Mouse (Mus musculus): ENCODE measurements at regions not wholly inside any gene's neighbourhood (a gene's known extent, or its start where the extent isn't known, plus 50 kb on each side); places are given as distances from the start of the nearest gene placed in this dataset.

DNA sequence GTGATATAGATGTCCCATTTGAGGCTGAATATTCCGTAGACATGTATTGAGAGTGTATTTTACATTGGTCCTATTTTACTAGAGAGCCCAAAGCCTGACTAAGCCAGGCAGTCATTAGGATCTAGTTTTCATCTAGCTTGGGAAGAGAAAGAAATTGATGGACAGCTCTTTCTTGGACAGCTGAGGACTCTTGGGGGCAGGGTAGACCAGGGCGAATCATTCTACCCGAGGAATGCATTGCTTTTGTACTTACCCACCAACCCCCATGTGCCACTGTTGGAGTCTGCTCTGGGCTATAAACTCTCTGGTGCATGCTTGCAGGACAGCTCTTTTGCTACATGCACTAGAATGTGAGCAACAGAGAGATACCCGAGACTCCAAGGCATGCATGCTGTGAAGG, 294.3 kb upstream of the Zfp507 start:
- DNase-seq (ENCODE audit: low spot score in 2 of 2): no peak

DNA sequence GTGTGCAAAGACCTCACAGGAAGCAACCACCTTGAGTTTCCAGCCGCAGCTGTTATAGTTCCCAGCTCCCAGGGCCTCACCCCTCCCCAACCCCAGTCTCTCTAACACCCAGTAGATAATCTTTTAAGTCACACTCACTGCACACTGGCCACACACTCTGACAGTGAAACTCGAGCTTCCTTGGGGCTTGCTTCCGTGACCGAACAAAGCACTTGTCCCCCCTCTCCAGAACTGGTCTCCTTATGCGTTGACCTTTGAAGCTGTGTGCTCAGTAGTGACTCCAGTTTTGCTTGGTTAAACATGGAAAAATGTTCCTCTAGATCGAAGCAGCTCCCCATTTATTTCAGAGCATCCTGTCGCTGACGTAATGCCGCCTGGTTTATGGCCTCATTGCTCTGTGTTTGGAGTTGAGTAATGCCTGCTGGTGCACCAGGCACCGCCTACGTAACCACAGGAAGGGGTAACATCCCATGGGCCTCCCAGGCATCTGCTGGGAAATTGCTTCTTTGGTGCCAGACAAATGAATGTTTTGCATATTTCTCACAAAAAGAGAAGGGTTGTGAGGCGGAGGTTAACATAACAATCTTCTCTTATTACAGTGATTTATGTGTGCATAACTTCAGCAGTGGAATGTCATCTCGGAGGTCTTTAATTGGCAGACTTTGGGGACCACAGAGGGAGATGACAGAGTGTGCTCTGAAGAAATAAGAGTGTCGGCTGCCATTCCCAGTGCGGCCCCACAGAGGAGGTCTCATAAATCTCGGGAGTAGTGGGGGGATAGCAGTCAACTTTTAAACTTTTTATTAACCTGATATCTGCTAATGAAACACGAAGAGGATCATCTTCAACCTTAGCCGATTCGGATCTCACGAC, 292.7 kb upstream of the Zfp507 start:
- no peak for DNase-seq (ENCODE audit: low spot score in 2 of 2)

DNA sequence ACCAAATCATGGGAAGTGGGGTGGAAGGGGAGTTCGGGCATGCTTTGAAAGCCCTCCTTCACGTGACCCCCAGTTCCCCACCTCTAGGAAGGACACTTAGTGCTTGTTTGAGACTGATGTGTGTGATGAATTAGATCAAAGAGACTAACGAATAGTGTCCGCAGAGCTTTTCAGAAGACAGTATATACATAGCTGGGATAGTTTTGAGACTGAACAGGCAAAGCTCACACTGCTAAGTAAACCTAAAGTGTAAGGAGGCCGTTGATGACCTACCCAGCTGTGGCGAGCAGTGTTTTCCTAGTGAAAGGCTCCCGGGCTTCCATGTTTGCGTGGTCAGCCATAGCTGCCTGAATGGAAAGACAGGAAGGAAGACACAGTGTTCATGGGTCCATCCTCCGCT, 288.3 kb upstream of the Zfp507 start:
- no peak for DNase-seq (ENCODE audit: low spot score in 2 of 2)

DNA sequence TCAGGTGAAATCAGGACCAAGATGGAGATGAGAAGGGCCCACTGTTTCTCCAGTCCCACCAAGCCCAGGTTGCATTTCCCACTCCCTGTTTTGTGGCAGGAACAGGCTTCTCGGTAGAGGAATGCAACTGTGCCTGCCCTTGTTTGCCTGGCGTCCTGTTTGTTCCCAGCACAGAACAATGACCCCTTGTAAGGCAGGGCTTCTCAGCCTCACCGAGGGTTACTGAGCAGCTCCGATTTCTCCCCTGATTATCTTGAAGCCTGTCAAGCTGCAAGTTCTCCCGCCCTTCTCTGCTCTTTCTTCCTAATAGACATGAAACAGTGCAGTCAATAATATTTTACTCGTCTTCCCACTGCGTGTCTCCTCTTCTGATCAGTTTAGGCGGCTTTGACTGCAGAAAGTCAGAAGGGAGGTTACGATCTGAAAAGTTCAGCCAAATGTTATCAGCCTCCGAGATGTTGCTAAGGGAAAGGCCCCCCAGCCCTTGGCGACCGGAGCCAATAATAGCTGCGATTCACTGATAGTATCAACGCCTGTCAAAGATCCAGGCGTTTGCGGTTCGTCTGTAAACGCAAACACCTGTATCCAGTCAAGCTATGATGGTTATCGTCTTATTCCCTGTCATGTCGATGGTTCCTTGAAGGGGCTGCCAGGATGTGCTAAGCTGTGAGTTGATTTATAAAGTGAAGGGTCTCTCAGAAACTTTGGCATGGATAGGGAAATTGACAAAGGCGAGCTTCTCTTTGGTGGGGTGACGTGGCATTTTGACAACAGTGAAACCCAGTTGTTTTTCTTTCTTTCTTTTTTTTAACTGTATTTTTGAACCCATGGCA, 287.7 kb upstream of the Zfp507 start:
- no peak for DNase-seq (ENCODE audit: low spot score in 2 of 2)

DNA sequence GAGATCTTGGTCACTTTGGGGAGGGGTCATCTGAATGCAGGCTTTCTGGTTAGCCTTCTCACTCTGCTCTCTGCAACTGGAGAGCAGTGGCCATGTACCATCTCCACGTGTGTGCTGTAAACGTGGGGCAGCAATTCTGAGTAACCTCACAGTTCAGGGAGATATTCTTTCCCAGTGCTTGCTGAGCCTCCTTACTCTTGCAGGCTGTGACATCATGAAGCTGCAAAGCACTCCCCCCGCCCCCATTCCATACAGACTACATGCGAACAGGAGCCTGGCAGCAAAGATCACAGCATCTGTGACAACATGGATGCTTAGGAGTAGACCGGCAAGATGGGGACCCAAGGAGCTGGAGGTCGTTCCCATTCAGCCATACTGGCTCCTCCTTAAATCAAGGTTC, 284.8 kb upstream of the Zfp507 start:
- DNase-seq (ENCODE audit: low spot score in 2 of 2): no peak

DNA sequence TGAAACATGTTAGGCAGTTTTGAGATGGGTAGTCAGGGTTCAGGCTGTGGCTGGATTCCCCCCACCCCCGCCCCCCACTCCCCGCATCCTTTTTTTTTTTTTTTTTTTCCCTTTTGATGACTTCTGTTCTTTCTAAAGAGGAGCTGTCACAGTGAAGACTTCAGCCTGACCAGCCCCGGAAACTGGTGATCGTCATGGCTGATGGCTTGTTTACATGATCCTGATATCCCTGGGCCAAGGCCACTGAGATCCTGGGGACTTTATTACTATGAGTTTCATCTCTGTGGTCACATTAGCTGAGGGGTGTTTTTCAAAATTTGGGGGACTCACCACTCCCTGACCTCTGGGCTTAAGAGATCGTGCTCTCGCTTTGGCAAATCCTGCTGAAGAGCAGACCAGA, 275.9 kb upstream of the Zfp507 start:
- no peak for DNase-seq (ENCODE audit: low spot score in 2 of 2)

DNA sequence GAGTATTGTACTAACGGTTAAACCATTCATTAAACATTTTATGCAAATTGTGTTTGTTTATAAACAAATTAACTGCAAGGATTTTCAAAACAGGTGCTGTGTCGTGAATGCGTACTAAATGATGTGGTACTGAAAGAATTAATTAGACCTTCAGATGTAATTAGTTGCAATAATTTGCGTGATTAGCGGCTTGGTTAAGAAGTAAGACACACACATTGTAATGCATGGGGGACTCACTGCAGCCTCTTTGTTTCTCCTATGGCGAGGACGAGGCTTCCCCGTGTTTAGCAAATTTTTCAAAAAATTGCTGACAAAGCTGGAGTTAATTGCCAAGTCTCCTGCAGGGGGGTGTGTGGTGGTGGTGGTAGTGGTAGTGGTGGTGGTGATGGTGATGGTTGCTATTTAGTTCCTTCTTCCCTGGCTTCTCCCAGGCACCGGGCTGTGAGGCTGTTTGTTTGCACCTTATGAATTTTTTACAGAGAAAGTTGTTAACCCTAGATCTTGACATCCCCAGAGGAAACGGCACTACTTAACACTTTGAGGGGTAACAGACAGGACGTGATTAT, 275.4 kb upstream of the Zfp507 start:
- DNase-seq (ENCODE audit: low spot score in 2 of 2): no peak

DNA sequence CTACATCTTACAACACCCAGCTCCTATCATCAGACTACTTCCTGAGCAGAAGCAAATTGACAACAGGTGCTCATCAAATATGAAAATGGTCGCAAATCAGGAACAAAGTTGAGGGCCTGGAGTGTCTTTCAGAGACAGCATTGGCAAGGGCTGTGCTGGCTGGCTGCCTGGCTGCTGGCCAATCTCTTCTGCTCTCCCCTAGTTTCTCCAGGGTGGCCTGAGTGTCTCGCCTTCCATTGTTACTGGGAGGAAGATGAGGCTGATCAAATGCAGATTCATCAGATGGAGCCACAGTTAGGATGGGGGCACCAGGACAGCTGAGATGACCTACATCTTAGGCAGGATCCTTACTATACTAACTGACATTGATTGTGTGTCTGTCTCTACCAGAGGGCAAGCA, 274.5 kb upstream of the Zfp507 start:
- DNase-seq (ENCODE audit: low spot score in 2 of 2): no peak

DNA sequence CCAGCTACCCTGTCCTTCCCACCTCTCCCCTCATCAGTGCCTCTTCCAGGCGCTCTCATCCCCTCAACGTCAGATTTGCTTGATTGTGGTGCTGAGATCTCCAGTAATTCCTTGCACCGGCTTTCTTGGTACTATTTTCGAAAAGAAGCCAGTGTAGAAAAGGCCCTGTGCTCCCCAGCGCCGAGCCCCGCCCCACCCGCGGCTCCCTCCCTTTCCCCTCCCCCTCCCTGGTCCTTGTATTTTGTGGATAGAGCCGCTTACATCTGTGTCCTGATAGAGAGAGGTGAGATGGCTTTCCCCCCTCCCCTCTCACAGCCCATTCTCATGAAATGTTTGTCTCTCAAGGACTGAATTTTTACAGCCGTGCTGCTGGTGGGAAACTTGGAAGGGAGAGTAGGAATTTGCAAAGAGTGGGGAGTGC, 273.2 kb upstream of the Zfp507 start:
- no peak for DNase-seq (ENCODE audit: low spot score in 2 of 2)

DNA sequence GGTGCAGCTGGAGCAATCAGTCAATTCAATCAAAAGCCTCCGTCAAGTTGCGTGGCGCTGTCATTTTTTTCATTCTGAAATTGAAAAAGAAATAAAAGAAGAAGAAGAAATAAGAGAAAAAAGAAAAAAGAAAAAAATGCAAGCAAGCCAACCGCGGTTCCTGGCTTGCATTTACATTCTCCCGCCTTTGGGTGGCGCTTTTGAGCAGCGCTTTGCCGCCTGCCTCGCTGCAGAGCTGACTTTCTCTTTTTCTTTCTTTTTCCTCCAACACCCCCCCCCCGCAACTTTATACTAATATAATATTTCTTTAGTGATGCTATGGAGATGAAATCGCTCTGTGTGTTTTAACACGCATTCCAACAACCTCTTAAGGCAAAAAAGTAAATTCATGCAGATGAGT, 269.0 kb upstream of the Zfp507 start:
- DNase-seq (ENCODE audit: low spot score in 2 of 2): peak; percentile 38 to 60

DNA sequence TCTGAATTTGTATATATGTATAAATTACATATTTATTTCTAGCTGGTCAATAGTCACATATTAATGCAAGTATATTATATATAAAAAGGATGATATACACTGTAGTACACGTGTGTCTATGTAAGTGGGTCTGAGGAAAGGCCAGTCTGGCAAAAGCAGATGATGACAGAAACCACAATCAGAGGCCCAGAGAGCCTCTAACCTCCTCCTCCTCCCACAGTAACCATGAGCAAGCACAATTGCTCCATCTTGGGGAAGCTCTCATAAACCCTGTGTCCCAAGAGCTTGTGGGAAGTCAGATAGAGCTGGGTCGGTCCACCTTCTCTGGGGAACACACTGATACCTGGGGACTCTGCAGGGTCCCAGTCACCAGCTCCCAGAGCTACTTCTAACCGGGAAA, 263.9 kb upstream of the Zfp507 start:
- DNase-seq (ENCODE audit: low spot score in 2 of 2): no peak

DNA sequence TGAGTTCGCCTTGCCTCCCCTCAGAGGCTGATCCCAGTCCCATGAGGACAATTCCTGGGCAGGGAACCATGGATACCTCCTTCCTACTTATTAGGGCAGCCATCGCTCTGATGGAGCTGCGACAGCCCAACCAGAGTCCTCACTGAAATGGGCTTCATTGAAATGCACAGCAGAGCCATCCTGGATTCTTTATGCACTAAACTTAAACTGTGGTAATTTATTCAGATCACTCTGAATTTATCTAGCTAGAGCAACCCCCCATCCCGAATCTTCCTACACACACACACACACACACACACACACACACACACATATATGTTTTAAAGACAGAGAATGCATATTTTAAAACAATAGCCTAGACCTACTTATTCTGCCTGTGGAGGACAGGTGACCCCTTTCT, 258.9 kb upstream of the Zfp507 start:
- DNase-seq (ENCODE audit: low spot score in 2 of 2): no peak

DNA sequence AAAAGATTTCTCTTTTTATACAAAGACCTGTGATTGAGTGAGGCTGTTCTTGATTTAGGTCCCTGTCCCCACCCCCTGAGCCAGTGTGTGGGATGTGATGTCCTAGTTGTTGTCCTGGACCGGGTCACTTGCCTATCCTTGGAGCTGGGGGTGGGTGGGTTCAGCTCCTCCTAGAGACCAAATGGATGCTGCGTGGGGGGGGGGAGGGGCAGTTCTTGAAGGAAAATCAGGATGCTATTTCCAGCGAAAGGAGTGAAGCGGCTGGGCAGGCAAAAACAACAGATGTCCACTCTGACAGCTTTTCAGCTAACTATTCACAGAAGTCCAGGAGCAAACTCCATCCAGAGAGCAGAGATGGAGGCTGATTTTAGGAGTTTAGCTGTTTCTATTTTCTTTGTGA, 257.6 kb upstream of the Zfp507 start:
- no peak for DNase-seq (ENCODE audit: low spot score in 2 of 2)

DNA sequence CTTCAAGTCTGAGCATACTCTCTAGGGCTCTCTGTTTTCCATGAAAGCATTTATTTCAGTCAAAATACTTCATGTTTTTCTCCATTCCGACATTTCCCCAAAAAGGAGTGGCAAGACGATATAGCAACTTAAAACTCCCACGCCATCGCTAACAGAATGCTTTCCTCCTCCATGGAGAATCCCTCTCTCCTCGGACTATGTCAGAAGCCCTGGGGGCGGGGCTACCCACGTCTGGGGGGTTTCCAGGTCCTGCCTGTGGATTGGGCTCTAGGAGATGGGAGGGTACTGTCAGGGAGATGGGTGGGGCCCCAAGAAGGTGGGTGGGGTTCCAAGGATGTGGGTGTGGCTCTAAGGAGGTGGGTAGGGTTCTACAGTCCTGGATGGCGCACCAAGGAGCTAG, 243.2 kb upstream of the Zfp507 start:
- DNase-seq (ENCODE audit: low spot score in 2 of 2): no peak

DNA sequence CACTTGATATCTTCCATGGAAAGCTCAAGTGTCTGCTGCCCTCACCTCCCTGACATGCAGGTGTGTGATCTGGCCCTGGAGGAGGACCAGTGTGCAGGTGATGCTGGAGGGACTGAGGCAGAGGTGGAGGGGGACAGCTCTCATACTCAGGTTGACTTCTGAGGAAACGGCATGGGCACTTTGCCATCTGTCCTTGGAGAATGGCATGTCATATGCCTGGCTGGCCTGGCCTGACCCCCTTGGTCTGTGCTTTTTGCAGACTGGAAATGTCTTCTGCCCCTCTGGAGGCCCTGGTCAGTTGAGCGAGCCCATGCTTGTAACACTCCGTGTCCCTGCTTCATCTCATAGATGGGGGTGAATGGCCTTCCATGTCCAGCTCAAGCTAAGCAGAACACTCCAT, 229.1 kb upstream of the Zfp507 start:
- no peak for DNase-seq (ENCODE audit: low spot score in 2 of 2)

DNA sequence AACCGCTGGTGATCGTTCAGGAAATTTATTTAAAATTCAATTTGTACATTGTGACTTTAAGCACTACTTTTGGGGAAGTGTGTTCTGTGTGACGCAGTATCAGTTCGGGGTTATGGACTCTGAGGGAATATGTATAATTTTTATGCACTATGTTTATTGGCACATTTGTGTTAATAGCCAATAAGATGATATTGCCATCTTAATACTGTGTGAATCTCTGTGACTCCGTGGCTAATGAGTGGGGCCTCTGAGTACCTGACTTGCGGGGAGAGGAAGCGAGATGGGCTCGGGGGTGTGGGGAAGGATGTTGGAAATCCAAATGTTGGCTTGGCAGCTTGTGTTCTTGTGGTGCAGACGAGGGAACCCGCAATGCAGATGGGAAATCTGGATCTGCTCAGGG, 220.2 kb upstream of the Zfp507 start:
- DNase-seq (ENCODE audit: low spot score in 2 of 2): no peak

DNA sequence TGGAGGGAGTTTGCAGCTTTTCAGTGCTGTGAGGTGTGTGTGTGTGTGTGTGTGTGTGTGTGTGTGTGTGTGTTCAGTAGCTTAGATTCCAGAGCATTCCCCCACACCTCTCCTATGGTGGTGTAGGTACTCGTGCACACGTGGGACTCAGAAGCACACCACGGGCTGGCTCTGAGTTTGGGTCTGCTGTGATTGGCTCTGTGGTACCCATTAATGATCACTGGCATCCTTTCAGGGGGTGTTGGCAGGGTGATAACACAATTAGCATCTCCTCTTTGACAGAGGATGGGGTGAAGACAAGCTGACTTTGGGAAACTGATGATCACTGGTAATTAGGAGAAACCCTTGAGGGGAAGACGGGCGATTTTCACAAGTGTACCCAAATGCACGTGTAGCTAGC, 219.7 kb upstream of the Zfp507 start:
- DNase-seq (ENCODE audit: low spot score in 2 of 2): peak; percentile 10 to 39

DNA sequence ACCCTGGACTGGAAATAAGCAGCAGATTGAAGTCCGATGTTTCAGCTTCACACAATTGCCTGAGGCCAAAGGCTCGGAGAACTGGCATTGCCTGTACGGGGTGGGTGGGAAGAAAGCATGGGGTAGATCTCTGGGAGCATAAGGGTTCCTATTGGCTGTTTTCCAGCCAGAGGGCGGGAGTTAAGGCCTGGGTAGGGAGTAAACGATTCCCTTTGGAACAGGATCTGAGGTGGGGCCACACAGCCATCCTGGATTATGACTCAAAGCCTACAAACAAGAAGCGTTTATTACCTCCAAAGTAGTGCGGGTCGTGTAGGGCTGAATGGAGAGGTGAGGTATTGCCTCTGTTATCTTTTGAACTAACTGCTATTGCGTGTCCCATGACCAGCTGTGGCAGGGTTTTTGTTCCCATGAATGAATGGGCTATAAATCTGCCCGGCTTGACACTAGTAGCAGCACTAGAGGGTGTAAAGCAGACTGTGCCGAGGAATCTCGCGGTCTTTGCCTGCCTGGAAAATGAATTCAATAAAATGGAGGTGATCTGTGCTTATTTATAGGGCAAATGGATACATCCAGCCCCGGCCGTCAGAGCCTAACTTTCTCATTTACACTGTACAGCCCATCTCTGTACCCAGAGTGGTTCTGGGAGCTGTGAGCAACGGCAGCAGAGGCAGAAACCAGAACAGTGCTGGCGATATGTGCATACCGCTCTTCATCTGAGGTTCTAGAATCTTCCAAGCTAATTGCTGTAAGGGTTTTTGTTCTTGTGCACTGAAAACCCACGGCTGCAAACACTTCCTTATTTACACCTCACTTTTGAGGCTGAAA, 214.3 kb upstream of the Zfp507 start:
- no peak for DNase-seq (ENCODE audit: low spot score in 2 of 2)

DNA sequence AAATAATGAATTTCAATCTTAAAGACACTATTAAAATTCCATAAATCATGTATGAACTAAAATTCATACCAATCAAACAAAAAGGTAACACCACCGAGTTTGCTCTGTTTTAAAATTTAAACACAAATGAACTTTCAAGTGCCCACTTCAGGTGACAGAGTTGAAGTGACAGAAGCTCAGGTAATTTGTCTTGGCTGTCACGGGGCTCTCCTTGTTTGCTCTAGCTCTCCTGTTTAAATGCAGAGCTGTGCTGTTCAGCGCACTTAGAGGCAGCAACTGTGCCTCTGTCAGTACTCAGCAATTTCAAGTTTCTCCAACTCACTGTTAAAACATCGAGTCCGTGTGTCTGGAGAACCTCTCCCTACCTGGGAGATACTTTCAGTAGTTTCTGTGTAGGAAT, 193.8 kb upstream of the Zfp507 start:
- no peak for DNase-seq (ENCODE audit: low spot score in 2 of 2)

DNA sequence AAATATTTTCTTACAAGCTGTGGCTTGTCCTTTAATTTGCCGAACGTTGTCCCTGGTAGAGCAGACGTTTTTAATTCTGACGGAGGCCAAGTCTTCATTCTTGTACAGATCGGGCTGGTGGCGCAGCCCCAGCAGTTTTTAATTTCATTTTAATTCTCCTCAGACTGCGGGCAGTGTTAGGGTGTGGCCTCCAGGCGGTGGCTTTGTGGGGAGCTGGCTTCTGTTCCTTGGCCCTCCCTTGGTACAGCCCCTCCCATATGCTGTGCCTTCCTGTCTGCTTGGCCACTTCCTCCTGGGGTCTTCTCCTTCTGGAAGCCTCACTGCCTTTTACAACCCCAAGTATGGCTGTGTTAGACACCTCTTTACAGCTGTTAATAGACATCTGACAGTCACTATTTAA, 189.7 kb upstream of the Zfp507 start:
- DNase-seq (ENCODE audit: low spot score in 2 of 2): no peak

DNA sequence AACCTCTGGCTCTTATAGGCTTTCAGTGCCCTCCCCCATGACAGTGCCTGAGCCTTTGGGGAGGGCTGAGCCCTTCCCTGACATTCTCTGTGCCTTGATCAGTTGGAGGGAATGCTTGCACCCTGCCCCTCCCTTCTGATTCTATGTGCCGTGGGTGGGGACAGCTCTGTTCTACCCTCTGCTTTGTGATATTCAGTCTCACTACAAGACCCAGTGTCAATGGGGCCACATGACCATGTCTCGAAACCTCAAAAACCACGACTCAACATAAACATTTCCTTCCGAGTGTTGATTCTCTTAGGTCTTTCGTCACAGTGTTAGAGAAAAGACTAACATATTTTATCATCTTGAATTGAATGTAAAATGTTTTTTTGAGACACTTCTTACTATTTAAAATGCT, 188.3 kb upstream of the Zfp507 start:
- DNase-seq (ENCODE audit: low spot score in 2 of 2): no peak

All from layer of hippocampus, postnatal 10 days (tissue).